Comparison of ENCODE assay signal across 8 mouse cellular contexts in genomic region chr4:63399691-63400270, GRCm38 (mm10). TPM values are rescaled to one million over a fixed set of nuclear protein-coding genes. Genes with fewer than 3 reads are reported as not detected.
A peak's percentile ranks its signal among the peaks of the same experiment; 100 is the strongest.
DNase-seq lines count a peak whose midpoint lies in the region; ATAC-seq and TF ChIP-seq lines count a peak whose summit lies in the region.
"Had no signal": no experiment of that assay in that cellular context is flagged by ENCODE, and none has a peak within 500 bp of the region (broad histone marks: within the 10 kb centered on the region; RNA-seq: fewer than 3 reads in every experiment).

No protein-coding gene starts in this region.

- no peaks in the 10 kb centered on the region for H3K9me3 ChIP-seq in lung, embryonic 15.5 days
- H3K9me3 ChIP-seq in embryonic facial prominence, embryonic 10.5 days: no peaks in the 10 kb centered on the region
- no peaks in the 10 kb centered on the region for H3K9me3 ChIP-seq in heart, embryonic 16.5 days (replicated peaks; ENCODE audit: control insufficient read depth, low read length)
- no peaks in the 10 kb centered on the region for H3K9me3 ChIP-seq in midbrain, postnatal 0 days (ENCODE audit: low read length)

- H3K4me1 ChIP-seq in lung, embryonic 15.5 days: peaks cover 63% of the 10 kb centered on the region
- peaks cover 55% of the 10 kb centered on the region for H3K4me1 ChIP-seq in embryonic facial prominence, embryonic 10.5 days
- H3K4me1 ChIP-seq in heart, embryonic 16.5 days (ENCODE audit: control insufficient read depth, insufficient read depth, low read length): peaks cover 29% of the 10 kb centered on the region
- H3K4me1 ChIP-seq in midbrain, postnatal 0 days (ENCODE audit: insufficient read depth, low read length): no peaks in the 10 kb centered on the region

- no peak for ATAC-seq in lung, embryonic 15.5 days (ENCODE audit: borderline replicate concordance, extremely low read depth, low FRiP score, low TSS enrichment)
- ATAC-seq in heart, embryonic 16.5 days (replicated peaks; ENCODE audit: extremely low read depth, insufficient read depth, low FRiP score): no peak
- no peak for ATAC-seq in midbrain, postnatal 0 days (ENCODE audit: low FRiP score)

- no peak overlapping the region for H3K9ac ChIP-seq in lung, embryonic 15.5 days
- H3K9ac ChIP-seq in heart, embryonic 16.5 days (ENCODE audit: low read length): 0 out of 2 replicates have a peak overlapping the region, but pooled peaks have one; percentile 1
- no peak overlapping the region for H3K9ac ChIP-seq in midbrain, postnatal 0 days (replicated peaks; ENCODE audit: low read length, poor library complexity, severe bottlenecking)

- H3K36me3 ChIP-seq in lung, embryonic 15.5 days: peaks cover 13% of the 10 kb centered on the region; the same call in 1 of the 2 replicates
- peaks cover 30% of the 10 kb centered on the region for H3K36me3 ChIP-seq in embryonic facial prominence, embryonic 10.5 days (replicated peaks)
- H3K36me3 ChIP-seq in heart, embryonic 16.5 days (ENCODE audit: control insufficient read depth, insufficient read depth): peaks cover 3% of the 10 kb centered on the region; the same call in 1 of the 2 replicates
- peaks cover 3% of the 10 kb centered on the region; the same call in 1 of the 2 replicates for H3K36me3 ChIP-seq in midbrain, postnatal 0 days (ENCODE audit: insufficient read depth, low read length)

- 66% methylated on average over 8 of the region's 8 CpGs for WGBS in lung, embryonic 15.5 days
- WGBS in embryonic facial prominence, embryonic 10.5 days: 59% methylated on average over 8 of the region's 8 CpGs
- 52% methylated on average over 8 of the region's 8 CpGs for WGBS in heart, embryonic 16.5 days
- 57% methylated on average over 8 of the region's 8 CpGs for WGBS in midbrain, postnatal 0 days

- no peaks in the 10 kb centered on the region for H3K27me3 ChIP-seq in lung, embryonic 15.5 days
- no peaks in the 10 kb centered on the region for H3K27me3 ChIP-seq in embryonic facial prominence, embryonic 10.5 days (replicated peaks; ENCODE audit: low read depth, poor library complexity, severe bottlenecking)
- H3K27me3 ChIP-seq in heart, embryonic 16.5 days (ENCODE audit: control insufficient read depth, insufficient read depth, low read length): no peaks in the 10 kb centered on the region
- no peaks in the 10 kb centered on the region for H3K27me3 ChIP-seq in midbrain, postnatal 0 days (ENCODE audit: insufficient read depth, low read length)

- H3K4me2 ChIP-seq in lung, embryonic 15.5 days: no peak overlapping the region
- H3K4me2 ChIP-seq in heart, embryonic 16.5 days (ENCODE audit: low read depth, low read length): no peak overlapping the region
- H3K4me2 ChIP-seq in midbrain, postnatal 0 days (ENCODE audit: low read depth, low read length, poor library complexity, severe bottlenecking): no peak overlapping the region

- no peak overlapping the region for H3K4me3 ChIP-seq in lung, embryonic 15.5 days
- H3K4me3 ChIP-seq in embryonic facial prominence, embryonic 10.5 days: no peak overlapping the region
- no peak overlapping the region for H3K4me3 ChIP-seq in heart, embryonic 16.5 days (ENCODE audit: low read length)
- no peak overlapping the region for H3K4me3 ChIP-seq in midbrain, postnatal 0 days (ENCODE audit: low read depth, low read length)

- no peak for DNase-seq in lung, postnatal 10 days
- no peak for DNase-seq in embryonic facial prominence, embryonic 10.5 days (ENCODE audit: low spot score)
- DNase-seq in midbrain, postnatal 0 days (ENCODE audit: low spot score): peak; percentile 43
- no peak for DNase-seq in cerebellum, postnatal 36 days
- DNase-seq in yolk sac, embryonic 10.5 days (ENCODE audit: low spot score): no peak

- no peak for TF ChIP-seq CTCF in midbrain, postnatal 0 days (IDR thresholded peaks at IDR 0.05)

- peak overlapping the region; percentile 86 for H3K27ac ChIP-seq in lung, embryonic 15.5 days
- peak overlapping the region; percentile 65 for H3K27ac ChIP-seq in embryonic facial prominence, embryonic 10.5 days (replicated peaks)
- H3K27ac ChIP-seq in heart, embryonic 16.5 days (ENCODE audit: low read length): peak overlapping the region; percentile 51
- no peak overlapping the region for H3K27ac ChIP-seq in midbrain, postnatal 0 days (ENCODE audit: low read depth, low read length)

RNA-seq across cellular contexts. Expression of gene Akna, which starts 3.4 kb away (rescaled TPM):
- polyA plus RNA-seq in lung, embryonic 15.5 days (2015; fragmentation: Nextera tagmentation; extraction: Ambion mirVana): 9.0 and 10.4 TPM in 2 replicates
- 11.8 and 12.0 TPM in 2 replicates for polyA plus RNA-seq in embryonic facial prominence, embryonic 10.5 days (2016; fragmentation: Nextera tagmentation; extraction: Ambion mirVana)
- polyA plus RNA-seq in heart, embryonic 16.5 days (2015; fragmentation: Nextera tagmentation; extraction: Ambion mirVana): 4.4 and 5.8 TPM in 2 replicates
- total RNA-seq in midbrain, postnatal 0 days (2014; rRNA removed): 4.4 and 5.3 TPM in 2 replicates
- polyA plus RNA-seq in midbrain, postnatal 0 days (2015; fragmentation: Nextera tagmentation; extraction: Ambion mirVana): 1.9 and 2.1 TPM in 2 replicates

RNA-seq across cellular contexts. Expression of gene Orm2, which starts 37.5 kb away (rescaled TPM):
- polyA plus RNA-seq in lung, embryonic 15.5 days (2015; fragmentation: Nextera tagmentation; extraction: Ambion mirVana): not detected in 2 replicates
- not detected in 2 replicates for polyA plus RNA-seq in embryonic facial prominence, embryonic 10.5 days (2016; fragmentation: Nextera tagmentation; extraction: Ambion mirVana)
- polyA plus RNA-seq in heart, embryonic 16.5 days (2015; fragmentation: Nextera tagmentation; extraction: Ambion mirVana): not detected in 2 replicates
- not detected in 2 replicates for total RNA-seq in midbrain, postnatal 0 days (2014; rRNA removed)
- not detected in 2 replicates for polyA plus RNA-seq in midbrain, postnatal 0 days (2015; fragmentation: Nextera tagmentation; extraction: Ambion mirVana)
- polyA plus RNA-seq: neural tube, embryonic 14.5 days had no signal

RNA-seq across cellular contexts. Expression of gene Orm3, which starts 43.8 kb away (rescaled TPM):
- polyA plus RNA-seq in lung, embryonic 15.5 days (2015; fragmentation: Nextera tagmentation; extraction: Ambion mirVana): not detected in 2 replicates
- not detected in 2 replicates for polyA plus RNA-seq in embryonic facial prominence, embryonic 10.5 days (2016; fragmentation: Nextera tagmentation; extraction: Ambion mirVana)
- not detected in 2 replicates for polyA plus RNA-seq in heart, embryonic 16.5 days (2015; fragmentation: Nextera tagmentation; extraction: Ambion mirVana)
- total RNA-seq in midbrain, postnatal 0 days (2014; rRNA removed): not detected in 2 replicates
- not detected in 2 replicates for polyA plus RNA-seq in midbrain, postnatal 0 days (2015; fragmentation: Nextera tagmentation; extraction: Ambion mirVana)
- polyA plus RNA-seq: neural tube, embryonic 14.5 days had no signal

RNA-seq across cellular contexts. Expression of gene Orm1, which starts 55.4 kb away (rescaled TPM):
- not detected in 2 replicates for polyA plus RNA-seq in lung, embryonic 15.5 days (2015; fragmentation: Nextera tagmentation; extraction: Ambion mirVana)
- polyA plus RNA-seq in embryonic facial prominence, embryonic 10.5 days (2016; fragmentation: Nextera tagmentation; extraction: Ambion mirVana): not detected in 2 replicates
- not detected in 2 replicates for polyA plus RNA-seq in heart, embryonic 16.5 days (2015; fragmentation: Nextera tagmentation; extraction: Ambion mirVana)
- not detected in 2 replicates for total RNA-seq in midbrain, postnatal 0 days (2014; rRNA removed)
- polyA plus RNA-seq in midbrain, postnatal 0 days (2015; fragmentation: Nextera tagmentation; extraction: Ambion mirVana): not detected in 2 replicates
- polyA plus RNA-seq: neural tube, embryonic 14.5 days had no signal
